Mouse (Mus musculus) stomach, postnatal 0 days (tissue): Measurements from ENCODE around the gene Gm45233. TPM values are rescaled to one million over a fixed set of nuclear protein-coding genes. Genes with fewer than 3 reads are reported as not detected.
A peak's percentile ranks its signal among the peaks of the same experiment; 100 is the strongest.

Experiments
- ATAC-seq: fragments of 200-750 bp; cut with Nextera tagmentation; 2 replicates; pipeline ENCODE4 v1.8.0; 2017; ENCODE audit not compliant: low FRiP score, low TSS enrichment
- DNase-seq: peaks from one replicate; pipeline ENCODE4 v3.0.0-alpha.2; 2016; ENCODE audit warnings: low spot score
- H3K27ac ChIP-seq: fragments of 300-500 bp; sonication (generic); replicated peaks from 2 replicates; pipeline ENCODE4 v1.5.1; 2014; ENCODE audit warnings: mild to moderate bottlenecking, control low read depth
- H3K27me3 ChIP-seq: fragments of 300-500 bp; sonication (generic); 2 replicates; pipeline ENCODE4 v1.6.1; 2014; ENCODE audit warnings: low read length; ENCODE audit not compliant: control insufficient read depth, insufficient read depth
- H3K36me3 ChIP-seq: fragments of 300-500 bp; sonication (generic); 2 replicates; pipeline ENCODE4 v1.6.1; 2014; ENCODE audit warnings: low read length, mixed read lengths; ENCODE audit not compliant: control insufficient read depth, insufficient read depth
- H3K4me1 ChIP-seq: fragments of 300-500 bp; sonication (generic); replicated peaks from 2 replicates; pipeline ENCODE4 v1.6.1; 2014; ENCODE audit warnings: antibody characterized with exemption; ENCODE audit not compliant: control insufficient read depth, insufficient read depth
- H3K4me2 ChIP-seq: fragments of 300-500 bp; sonication (generic); replicated peaks from 2 replicates; pipeline ENCODE4 v1.6.1; 2014; ENCODE audit warnings: low read depth, mild to moderate bottlenecking, control low read depth, moderate library complexity
- H3K4me3 ChIP-seq: fragments of 300-500 bp; sonication (generic); 2 replicates; pipeline ENCODE4 v1.5.1; 2014; ENCODE audit warnings: low read depth, low read length, control low read depth
- H3K9ac ChIP-seq: fragments of 300-500 bp; sonication (generic); 2 replicates; pipeline ENCODE4 v1.6.1; 2014; ENCODE audit warnings: mild to moderate bottlenecking, low read length, control low read depth, mixed read lengths
- H3K9me3 ChIP-seq: fragments of 300-500 bp; sonication (generic); 2 replicates; pipeline ENCODE4 v1.6.1; 2016; ENCODE audit warnings: low read length; ENCODE audit not compliant: control insufficient read depth
- CTCF ChIP-seq: IDR thresholded peaks from 2 replicates; pipeline ENCODE4 v1.5.1; 2016; ENCODE audit warnings: antibody characterized with exemption, low read depth, mild to moderate bottlenecking, moderate library complexity
- EP300 ChIP-seq: optimal IDR thresholded peaks from 2 replicates; pipeline ENCODE3; 2016; ENCODE audit warnings: antibody characterized with exemption
- WGBS: fragments of 180-500 bp; shearing (Covaris S2); extraction: QIAGEN DNeasy Blood & Tissue Kit; methylation state at CpG from one replicate; pipeline ENCODE4 v1.1.7; 2014; 5-methylcytosine and 5-hydroxymethylcytosine counted together
- polyA plus RNA-seq: library from polyadenylated mRNA; unstranded; fragments of >200 nt; fragmentation: Nextera tagmentation; extraction: Ambion mirVana; gene quantifications from 2 replicates; pipeline ENCODE4 v1.2.1, GENCODE M21; 2015

Gm45233 gene
- polyA plus RNA-seq, 1 experiment from 2014 or later: 0.46 TPM

DNA sequence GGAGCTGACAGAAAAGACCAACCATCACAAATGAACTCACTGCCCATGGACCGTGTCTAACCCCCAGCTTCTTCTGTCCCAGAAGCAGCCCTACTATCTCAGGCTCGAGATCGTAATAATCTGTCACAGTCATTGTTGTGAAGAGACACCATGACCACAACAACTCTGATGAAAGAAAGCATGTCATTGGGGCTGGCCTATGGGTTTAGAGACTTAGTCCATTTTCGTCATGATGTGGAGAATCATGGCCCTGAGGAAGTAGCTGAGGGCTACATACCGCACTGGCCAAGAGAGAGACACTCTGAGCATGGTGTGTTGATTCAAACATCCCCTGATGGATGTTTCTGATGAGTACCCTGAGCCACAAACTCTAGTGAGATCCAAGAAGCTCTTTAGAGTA is 9.3 kb upstream of the Gm45233 start:
- ATAC-seq (no peak), DNase-seq (no peak)
- WGBS: 89% methylated on average over 5 of the region's 5 CpGs
- no peak overlapping the region for H3K9ac ChIP-seq
- no peaks in the 10 kb centered on the region for H3K27me3 ChIP-seq
- H3K9me3 ChIP-seq: no peaks in the 10 kb centered on the region
- no peak overlapping the region for H3K4me2 ChIP-seq
- H3K36me3 ChIP-seq: no peaks in the 10 kb centered on the region
- H3K4me3 ChIP-seq: no peak overlapping the region
- H3K4me1 ChIP-seq: no peaks in the 10 kb centered on the region
- no peak for TF ChIP-seq CTCF
- TF ChIP-seq EP300: no peak
- H3K27ac ChIP-seq: no peak overlapping the region

DNA sequence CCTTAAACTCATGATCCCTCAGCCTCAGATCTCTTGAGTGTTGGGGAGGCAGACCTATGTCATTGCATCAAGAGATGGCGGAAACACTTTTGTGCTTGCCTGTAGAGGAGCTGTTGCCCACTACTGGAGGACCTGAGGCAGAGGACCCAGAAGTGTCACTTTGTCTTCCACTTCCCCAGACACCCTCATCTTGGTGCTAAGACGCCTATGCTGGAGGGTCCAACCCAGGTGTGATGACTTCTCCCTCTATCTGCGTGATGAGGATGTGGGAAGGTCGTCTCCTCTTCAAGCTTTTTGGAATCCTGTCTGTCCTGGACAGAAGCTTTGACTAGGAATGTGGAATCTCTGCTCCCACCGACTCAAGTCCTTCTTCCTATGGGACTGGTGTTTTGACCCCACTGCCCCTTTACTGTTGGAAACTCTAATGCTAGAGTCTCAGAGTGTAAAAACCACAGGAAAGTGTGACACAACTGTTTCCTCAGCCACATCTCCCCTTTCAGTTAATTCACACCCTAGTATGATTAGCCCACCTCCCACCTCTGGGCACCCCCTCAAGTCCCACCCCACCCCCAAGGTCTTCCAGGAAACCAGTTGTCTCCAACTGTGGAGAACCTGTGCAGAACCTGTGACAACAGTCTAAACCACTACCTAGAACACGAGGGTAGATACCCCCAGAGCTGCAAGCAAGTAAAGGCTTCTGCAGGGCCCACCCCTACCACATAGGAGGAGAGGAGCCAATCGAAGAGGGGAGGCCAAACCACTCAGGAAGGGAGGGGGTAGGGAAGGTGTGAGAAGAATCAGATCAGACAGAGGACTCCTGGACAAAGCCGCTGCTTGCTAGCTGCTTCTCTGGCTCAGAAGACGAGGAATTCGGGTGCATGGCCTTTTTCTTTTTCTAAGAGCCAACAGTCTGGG is 7.3 kb upstream of the Gm45233 start, which contains the start of gene Nkg7:
Nkg7 (plus strand) TSS at position 733 of the 915 bp plus-strand sequence.
- DNase-seq (no peak), ATAC-seq (no peak)
- Histone ChIP-seq H3K9ac (no peak within 1 kb of the TSS), H3K4me3 (no peak within 1 kb of the TSS), H3K4me1 (no peaks in the 10 kb centered on the region), H3K36me3 (no peaks in the 10 kb centered on the region), H3K4me2 (no peak within 1 kb of the TSS), H3K27ac (no peak within 1 kb of the TSS), H3K9me3 (no peaks in the 10 kb centered on the region), H3K27me3 (no peaks in the 10 kb centered on the region)
- TF ChIP-seq EP300: no peak
- TF ChIP-seq CTCF: no peak
- WGBS: 74% methylated on average over 10 of the region's 10 CpGs

DNA sequence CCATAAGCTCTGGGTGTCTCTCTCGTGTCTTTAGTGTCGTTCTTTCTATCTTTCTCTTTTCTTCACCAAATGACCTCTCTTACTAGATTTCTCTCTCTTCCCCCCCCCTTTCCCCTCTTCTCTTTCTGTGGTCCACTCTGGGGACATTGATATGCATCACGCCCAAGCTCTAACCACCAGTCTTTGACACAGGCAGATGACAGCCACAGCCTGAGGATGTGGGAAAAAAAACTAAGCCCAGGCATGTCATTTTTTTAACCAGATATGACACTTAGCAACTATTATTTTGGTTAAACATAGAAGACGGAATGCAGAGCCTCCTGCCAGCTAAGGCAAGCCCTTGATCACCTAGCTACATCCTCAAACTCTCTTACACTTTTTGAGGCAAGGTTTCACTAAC is 5.3 kb upstream of the Gm45233 start:
- no peak overlapping the region for H3K9ac ChIP-seq
- peaks cover 2% of the 10 kb centered on the region; the same call in 1 of the 2 replicates for H3K4me1 ChIP-seq
- H3K36me3 ChIP-seq: no peaks in the 10 kb centered on the region
- DNase-seq: no peak
- H3K4me3 ChIP-seq: no peak overlapping the region
- H3K4me2 ChIP-seq: no peak overlapping the region
- 72% methylated on average over 4 of the region's 4 CpGs for WGBS
- no peak overlapping the region for H3K27ac ChIP-seq
- TF ChIP-seq EP300: no peak
- TF ChIP-seq CTCF: no peak
- H3K27me3 ChIP-seq: no peaks in the 10 kb centered on the region
- no peaks in the 10 kb centered on the region for H3K9me3 ChIP-seq
- no peak for ATAC-seq

DNA sequence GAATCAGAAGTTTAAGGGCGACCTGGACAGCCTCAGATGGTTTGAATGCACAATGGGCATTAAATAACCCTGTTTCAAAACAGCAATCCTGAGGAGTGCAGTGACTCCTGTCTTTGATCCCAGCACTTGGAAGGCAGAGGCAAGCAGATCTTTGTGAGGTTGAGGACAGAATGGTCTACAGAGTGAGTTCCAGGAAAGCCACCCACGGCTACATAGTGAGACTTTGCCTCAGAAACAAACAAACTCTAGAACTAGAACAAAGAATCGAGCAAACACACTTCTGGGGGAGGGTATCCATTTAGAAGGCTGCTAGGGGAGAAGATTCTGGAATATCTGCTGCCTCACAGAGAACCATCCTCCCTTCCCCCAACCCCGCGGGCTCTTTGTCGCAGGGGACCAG is 3.4 kb upstream of the Gm45233 start, which contains the start of gene Cldnd2:
Cldnd2 (plus strand) TSS at position 301 of the 400 bp plus-strand sequence.
- H3K9me3 ChIP-seq: no peaks in the 10 kb centered on the region
- no peak within 1 kb of the TSS for H3K27ac ChIP-seq
- no peaks in the 10 kb centered on the region for H3K36me3 ChIP-seq
- DNase-seq (no peak), ATAC-seq (no peak)
- H3K4me1 ChIP-seq: peaks cover 5% of the 10 kb centered on the region; the same call in 1 of the 2 replicates
- TF ChIP-seq EP300: no peak
- H3K27me3 ChIP-seq: no peaks in the 10 kb centered on the region
- H3K4me3 ChIP-seq: no peak within 1 kb of the TSS
- no peak within 1 kb of the TSS for H3K4me2 ChIP-seq
- WGBS: 81% methylated on average over 6 of the region's 6 CpGs
- no peak within 1 kb of the TSS for H3K9ac ChIP-seq

DNA sequence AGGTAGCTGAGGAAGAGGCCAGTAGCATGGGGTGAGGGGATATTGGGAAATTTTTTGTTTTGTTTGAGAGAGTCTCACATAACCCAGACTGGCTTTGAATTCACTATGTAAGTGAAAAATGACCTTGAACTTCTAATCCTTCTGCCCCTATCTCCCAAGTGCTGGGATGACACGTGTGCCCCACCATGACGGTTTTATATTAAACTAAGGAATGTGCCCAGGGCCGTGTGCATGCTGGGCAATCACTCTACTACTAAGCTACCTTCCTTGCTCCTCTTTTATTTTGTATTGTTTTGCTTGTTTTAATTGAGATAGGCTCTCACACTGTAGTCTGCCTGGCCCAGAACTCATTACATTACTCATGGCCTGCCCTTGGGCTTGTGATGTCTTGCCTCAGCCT is 2.9 kb upstream of the Gm45233 start:
- Histone ChIP-seq H3K36me3 (no peaks in the 10 kb centered on the region), H3K9ac (no peak overlapping the region), H3K4me1 (peaks cover 5% of the 10 kb centered on the region; the same call in 1 of the 2 replicates), H3K27me3 (no peaks in the 10 kb centered on the region), H3K27ac (no peak overlapping the region), H3K4me3 (no peak overlapping the region), H3K4me2 (no peak overlapping the region), H3K9me3 (no peaks in the 10 kb centered on the region)
- WGBS: 76% methylated on average over 3 of the region's 3 CpGs
- ATAC-seq (no peak), DNase-seq (no peak)
- no peak for TF ChIP-seq CTCF
- no peak for TF ChIP-seq EP300

DNA sequence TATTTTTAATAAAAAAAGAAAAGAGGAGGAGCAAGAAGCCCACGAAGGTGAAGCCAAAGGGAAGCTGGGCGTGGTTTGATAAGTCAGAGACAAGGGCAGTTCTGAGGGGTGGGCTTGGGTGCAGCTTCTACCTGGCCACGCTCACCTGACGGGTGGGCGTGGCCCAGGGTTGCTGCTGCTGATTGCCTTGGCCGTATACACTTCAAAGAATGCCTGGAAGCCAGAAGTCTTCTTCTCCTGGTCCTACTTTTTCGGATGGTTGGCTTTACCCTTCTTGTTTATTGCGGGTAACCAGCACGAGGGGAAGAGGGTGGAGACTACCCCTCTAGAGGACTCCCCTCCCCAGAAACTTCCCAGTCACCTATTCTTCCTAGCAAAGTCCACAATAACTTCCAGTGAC is 1.2 kb upstream of the Gm45233 start:
- peak; percentile 35 for DNase-seq
- Histone ChIP-seq H3K4me2 (peak overlapping the region; percentile 69), H3K27ac (peak overlapping the region; percentile 98), H3K4me1 (peaks cover 5% of the 10 kb centered on the region; the same call in 1 of the 2 replicates), H3K27me3 (no peaks in the 10 kb centered on the region), H3K9ac (peak overlapping the region; percentile 71), H3K9me3 (no peaks in the 10 kb centered on the region), H3K36me3 (no peaks in the 10 kb centered on the region), H3K4me3 (peak overlapping the region; percentile 54)
- no peak for ATAC-seq
- TF ChIP-seq CTCF: no peak
- WGBS: 8% methylated on average over 9 of the region's 9 CpGs
